Mouse (Mus musculus) CH12.LX (cell line): ENCODE results near the gene Oxsr1.

Experiments used
- CTCF ChIP-seq, 2 experiments: IDR thresholded peaks in 1 of 2; conservative IDR thresholded peaks in 1 of 2; 2 replicates each; pipeline ENCODE4 v1.5.1; 2011 to 2012; ENCODE audit warnings: low read depth in 2 of 2, low read length in 2 of 2, improper control_type of control experiment in 1 of 2, inconsistent platforms in 1 of 2, mild to moderate bottlenecking in 1 of 2, moderate library complexity in 1 of 2
- MAZ ChIP-seq: IDR thresholded peaks from 2 replicates; pipeline ENCODE4 v1.6.1; 2012; ENCODE audit warnings: low read depth, mild to moderate bottlenecking, inconsistent platforms, low read length, improper control_type of control experiment, moderate library complexity
- MYC ChIP-seq: IDR thresholded peaks from 2 replicates; pipeline ENCODE4 v1.6.1; 2011; ENCODE audit warnings: low read depth, mild to moderate bottlenecking, improper control_type of control experiment, low read length
- POLR2A ChIP-seq: IDR thresholded peaks from 2 replicates; pipeline ENCODE4 v1.6.1; 2011; ENCODE audit warnings: low read depth, mild to moderate bottlenecking, improper control_type of control experiment, low read length
- TBP ChIP-seq: conservative IDR thresholded peaks from 2 replicates; pipeline ENCODE4 v1.6.1; 2011; ENCODE audit warnings: low read depth, low read length, improper control_type of control experiment

DNA sequence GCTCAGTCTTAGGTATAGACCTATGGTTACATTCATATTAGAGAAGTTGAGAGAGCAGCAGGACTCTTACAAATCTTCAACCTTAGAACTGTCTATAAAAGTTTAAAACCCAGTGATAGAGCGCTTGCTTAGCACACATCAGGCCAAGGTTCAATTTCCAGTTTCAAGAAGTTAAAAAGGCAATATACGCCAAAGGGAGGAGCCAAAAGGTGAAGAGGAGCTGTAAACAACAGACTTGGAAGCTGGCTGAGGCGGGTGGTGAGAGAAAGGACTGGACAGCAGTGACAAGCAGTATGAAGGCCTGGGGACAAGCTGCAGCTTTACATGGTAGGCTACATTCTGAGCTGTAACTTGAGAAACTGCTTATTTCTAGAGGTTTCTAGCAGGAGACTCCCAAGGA, 23.7 kb downstream of the Oxsr1 start:
- TF ChIP-seq POLR2A (no peak), CTCF (conservative IDR thresholded peaks at IDR 0.05 in 1 of 2, IDR thresholded peaks at IDR 0.05 in 1 of 2; ENCODE audit: low read depth in 2 of 2, low read length in 2 of 2) (no peak), MAZ (no peak), MYC (no peak), TBP (no peak)
